Mouse (Mus musculus) urinary bladder, adult 18-20 months (tissue): ENCODE results near the gene Ddx6.
A peak's percentile ranks its signal among the peaks of the same experiment; 100 is the strongest.
"Not testable (repeated sequence)": the region's sequence is repeated elsewhere in the genome, so short reads cannot be mapped to it uniquely, and the experiment has no call there.

Source experiments
- DNase-seq, 2 experiments: peaks; one replicate each; pipeline ENCODE4 v3.0.0; 2022; ENCODE audit warnings: low spot score in 2 of 2, mixed read lengths in 2 of 2

Gene Ddx6

GRCm38 (mm10) chr9:44604779-44605615 lies at the start of gene Ddx6:
TSS of gene Ddx6 (plus strand) at chr9:44604892.
- DNase-seq, result peak; percentile 56 to 73

GRCm38 (mm10) chr9:44561597-44561996 lies 43.1 kb upstream of the Ddx6 start, which contains the start of gene Cxcr5:
TSS of gene Cxcr5 (minus strand) at chr9:44561877.
- no peak for DNase-seq

- DNase-seq, result no peak
Measured at GRCm38 (mm10) chr9:44562936-44563335, 41.8 kb upstream of the Ddx6 start.

GRCm38 (mm10) chr9:44565367-44565766 lies 39.3 kb upstream of the Ddx6 start:
- no peak for DNase-seq

GRCm38 (mm10) chr9:44567338-44568082 lies 37.2 kb upstream of the Ddx6 start:
- peak in 1 of 2 experiments; percentile 13 for DNase-seq

- no peak for DNase-seq
Measured at GRCm38 (mm10) chr9:44568083-44568455, 36.6 kb upstream of the Ddx6 start.

GRCm38 (mm10) chr9:44570939-44571382 lies 33.7 kb upstream of the Ddx6 start:
- no peak for DNase-seq

- no peak for DNase-seq
Measured at GRCm38 (mm10) chr9:44573306-44573705, 31.4 kb upstream of the Ddx6 start.

GRCm38 (mm10) chr9:44575095-44575494 lies 29.6 kb upstream of the Ddx6 start:
- DNase-seq, result no peak

GRCm38 (mm10) chr9:44576046-44576445 lies 28.6 kb upstream of the Ddx6 start:
- DNase-seq, result not testable (repeated sequence)

GRCm38 (mm10) chr9:44579392-44579791 lies 25.3 kb upstream of the Ddx6 start:
- DNase-seq, result no peak

GRCm38 (mm10) chr9:44580085-44580484 lies 24.6 kb upstream of the Ddx6 start:
- no peak for DNase-seq

GRCm38 (mm10) chr9:44581423-44581822 lies 23.3 kb upstream of the Ddx6 start:
- DNase-seq, result no peak

- DNase-seq, result no peak
Measured at GRCm38 (mm10) chr9:44582390-44582789, 22.3 kb upstream of the Ddx6 start.

- DNase-seq, result peak in 1 of 2 experiments; percentile 50
Measured at GRCm38 (mm10) chr9:44586640-44587261, 17.9 kb upstream of the Ddx6 start.

- DNase-seq, result no peak
Measured at GRCm38 (mm10) chr9:44587262-44588160, 17.2 kb upstream of the Ddx6 start.

- DNase-seq, result no peak
Measured at GRCm38 (mm10) chr9:44588605-44589004, 16.1 kb upstream of the Ddx6 start.

GRCm38 (mm10) chr9:44589095-44589494 lies 15.6 kb upstream of the Ddx6 start:
- DNase-seq, result no peak

GRCm38 (mm10) chr9:44590969-44591368 lies 13.7 kb upstream of the Ddx6 start:
- DNase-seq, result no peak

GRCm38 (mm10) chr9:44591595-44592188 lies 13.0 kb upstream of the Ddx6 start:
- no peak for DNase-seq

- no peak for DNase-seq
Measured at GRCm38 (mm10) chr9:44593221-44593620, 11.5 kb upstream of the Ddx6 start.
